Mouse (Mus musculus): ENCODE results near the gene Bcl2l1. TPM values are rescaled to one million over a fixed set of nuclear protein-coding genes. Genes with fewer than 3 reads are reported as not detected.

Gene Bcl2l1
- total RNA-seq, 4 experiments from 2014 or later, result 124 to 140 (median 132) TPM

GRCm38 (mm10) chr2:152776019-152776418, 55.5 kb downstream of the Bcl2l1 start:
- DNase-seq (ENCODE audit: low spot score in 2 of 2), result no peak

- no peak for DNase-seq (ENCODE audit: low spot score in 2 of 2)
Observed at GRCm38 (mm10) chr2:152775357-152775756, 56.2 kb downstream of the Bcl2l1 start.

GRCm38 (mm10) chr2:152772231-152772630, 59.3 kb downstream of the Bcl2l1 start:
- DNase-seq (ENCODE audit: low spot score in 2 of 2), result no peak

GRCm38 (mm10) chr2:152771571-152771970, 60.0 kb downstream of the Bcl2l1 start:
- DNase-seq (ENCODE audit: low spot score in 2 of 2), result no peak

- no peak for DNase-seq (ENCODE audit: low spot score in 2 of 2)
Observed at GRCm38 (mm10) chr2:152769677-152770076, 61.9 kb downstream of the Bcl2l1 start.

- no peak for DNase-seq (ENCODE audit: low spot score in 2 of 2)
Observed at GRCm38 (mm10) chr2:152767618-152768271, 63.8 kb downstream of the Bcl2l1 start.

- DNase-seq (ENCODE audit: low spot score in 2 of 2), result peak; percentile 73 to 91
Observed at GRCm38 (mm10) chr2:152766387-152767123, 65.0 kb downstream of the Bcl2l1 start.

GRCm38 (mm10) chr2:152765045-152765674, 66.4 kb downstream of the Bcl2l1 start:
- no peak for DNase-seq (ENCODE audit: low spot score in 2 of 2)

GRCm38 (mm10) chr2:152764172-152765044, 67.1 kb downstream of the Bcl2l1 start:
- no peak for DNase-seq (ENCODE audit: low spot score in 2 of 2)

GRCm38 (mm10) chr2:152763310-152763709, 68.2 kb downstream of the Bcl2l1 start:
- DNase-seq (ENCODE audit: low spot score in 2 of 2), result no peak

- no peak for DNase-seq (ENCODE audit: low spot score in 2 of 2)
Observed at GRCm38 (mm10) chr2:152758351-152758750, 73.2 kb downstream of the Bcl2l1 start.

GRCm38 (mm10) chr2:152757478-152757877, 74.0 kb downstream of the Bcl2l1 start:
- DNase-seq (ENCODE audit: low spot score in 2 of 2), result no peak

GRCm38 (mm10) chr2:152756474-152757393, 74.8 kb downstream of the Bcl2l1 start:
- DNase-seq (ENCODE audit: low spot score in 2 of 2), result no peak

- no peak for DNase-seq (ENCODE audit: low spot score in 2 of 2)
Observed at GRCm38 (mm10) chr2:152753944-152754711, 77.4 kb downstream of the Bcl2l1 start, which contains the start of gene Cox4i2. Cox4i2 (plus strand) TSS chr2:152754173.

GRCm38 (mm10) chr2:152742435-152742834, 89.1 kb downstream of the Bcl2l1 start:
- no peak for DNase-seq (ENCODE audit: low spot score in 2 of 2)

- DNase-seq (ENCODE audit: low spot score in 2 of 2), result no peak
Observed at GRCm38 (mm10) chr2:152741153-152742041, 90.1 kb downstream of the Bcl2l1 start.

- DNase-seq (ENCODE audit: low spot score in 2 of 2), result no peak
Observed at GRCm38 (mm10) chr2:152740490-152740889, 91.0 kb downstream of the Bcl2l1 start.

GRCm38 (mm10) chr2:152739842-152740260, 91.7 kb downstream of the Bcl2l1 start:
- DNase-seq (ENCODE audit: low spot score in 2 of 2), result no peak

Data from layer of hippocampus, adult 8-10 months (tissue).